8 mouse cellular contexts compared by ENCODE assay signal in the genomic region with DNA sequence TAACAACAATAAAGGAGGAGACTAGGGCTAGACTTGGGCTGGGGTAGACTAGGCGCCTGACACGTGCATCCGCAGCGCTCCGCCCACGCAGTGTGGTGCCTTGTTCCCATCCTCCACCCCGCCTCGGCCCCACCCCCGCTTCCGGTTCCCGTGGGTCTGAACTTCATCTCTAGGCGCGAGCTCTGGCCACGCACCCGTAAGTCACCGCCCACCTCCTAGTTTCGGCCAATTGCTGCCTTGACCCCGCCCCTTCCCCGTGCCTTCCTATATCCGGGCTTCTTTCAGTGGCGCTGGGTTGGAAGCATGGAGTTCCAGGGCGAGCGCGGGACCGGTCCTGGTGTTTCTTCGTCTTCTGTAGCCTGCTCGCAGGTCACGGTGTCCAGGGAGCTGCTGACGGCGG. TPM values are rescaled to one million over a fixed set of nuclear protein-coding genes. Genes with fewer than 3 reads are reported as not detected.
DNase-seq lines count a peak whose midpoint lies in the region; ATAC-seq lines count a peak whose summit lies in the region.

A gene (plus strand): TSS at position 266 of the 400 bp plus-strand sequence.

- peak within 1 kb of the TSS; percentile 82 for H3K9ac ChIP-seq in hindbrain, embryonic 16.5 days (ENCODE audit: low read depth, low read length)

- H3K4me2 ChIP-seq in hindbrain, embryonic 16.5 days (ENCODE audit: low read length), result peak within 1 kb of the TSS; percentile 78

- H3K4me3 ChIP-seq in hindbrain, embryonic 16.5 days (ENCODE audit: low read length), result peak within 1 kb of the TSS; percentile 93
- peak within 1 kb of the TSS; percentile 52 for H3K4me3 ChIP-seq in macrophage (ENCODE audit: inconsistent target)

- no peaks in the 10 kb centered on the region for H3K9me3 ChIP-seq in hindbrain, embryonic 16.5 days (ENCODE audit: control insufficient read depth, low read length)

- peaks cover 35% of the 10 kb centered on the region for H3K79me2 ChIP-seq in macrophage (ENCODE audit: inconsistent target)

- no peaks in the 10 kb centered on the region for H3K27me3 ChIP-seq in hindbrain, embryonic 16.5 days (replicated peaks; ENCODE audit: control insufficient read depth, insufficient read depth, low read length)

- ATAC-seq in hindbrain, embryonic 16.5 days, result peak; percentile 99

- DNase-seq in WW6 (ENCODE audit: low read depth, low spot score), result peak; percentile 92
- DNase-seq in cerebellum, postnatal 4 days (ENCODE audit: low spot score in 2 of 2), result peak; percentile 87 to 93
- DNase-seq in gastrocnemius, adult 18-20 months (ENCODE audit: low spot score), result peak; percentile 97
- DNase-seq in left cerebral cortex, adult 18-20 months (ENCODE audit: low spot score in 2 of 2), result peak; percentile 94 to 98
- DNase-seq in right cerebral cortex, adult 18-20 months, result peak; percentile 97
- peak; percentile 84 for DNase-seq in urinary bladder, postnatal 10 days (ENCODE audit: low spot score)

- H3K4me1 ChIP-seq in hindbrain, embryonic 16.5 days (ENCODE audit: control insufficient read depth, insufficient read depth, low read depth, low read length), result peaks cover 11% of the 10 kb centered on the region

- peaks cover 4% of the 10 kb centered on the region; the same call in 1 of the 2 replicates for H3K36me3 ChIP-seq in hindbrain, embryonic 16.5 days (ENCODE audit: control insufficient read depth, insufficient read depth, low read length)
- H3K36me3 ChIP-seq in macrophage (ENCODE audit: inconsistent target), result peaks cover 16% of the 10 kb centered on the region; the same call in 1 of the 2 replicates

- peak within 1 kb of the TSS; percentile 71 for H3K27ac ChIP-seq in hindbrain, embryonic 16.5 days (ENCODE audit: low read depth, low read length)
- H3K27ac ChIP-seq in macrophage, result peak within 1 kb of the TSS; percentile 37

- 0% methylated on average over 30 of the region's 30 CpGs for WGBS in hindbrain, embryonic 16.5 days
- 0% methylated on average over 30 of the region's 30 CpGs for WGBS in macrophage (ENCODE audit: missing documents)

RNA-seq across cellular contexts. Expression of the gene that starts here (rescaled TPM):
- under 1 TPM; 0.45 to 0.53 TPM for total RNA-seq in gastrocnemius, adult 18-20 months (2021)
- 0.77 and 0.78 TPM in 2 replicates for polyA plus RNA-seq in hindbrain, embryonic 16.5 days (2015; fragmentation: Nextera tagmentation; extraction: Ambion mirVana)
- total RNA-seq in left cerebral cortex, adult 18-20 months (2021), result 1 to 10 TPM; 3.0 to 3.5 TPM
- total RNA-seq in macrophage (2018; cell fraction: chromatin; rRNA removed), result 10 to 100 TPM in 4 of 26 experiments, 1 to 10 TPM in 22; 1.9 to 16.3 (median 7.6) TPM
- under 1 TPM; 0.38 to 0.90 (median 0.55) TPM for total RNA-seq in macrophage (2018; cell fraction: cytosol; rRNA removed)
- 10 to 100 TPM in 3 of 26 experiments, 1 to 10 TPM in 23; 1.3 to 12.0 (median 4.1) TPM for total RNA-seq in macrophage (2018; cell fraction: nucleus; rRNA removed)
- 0.41 to 0.67 TPM (median 0.49 TPM) in 3 replicates for polyA plus RNA-seq in macrophage (2018)

Comparison
In these comparisons a context has a peak if more than half of its experiments do, and no peak if none do; other contexts are left out.
1. Peak in every context shown above with its lines: DNase-seq, ATAC-seq, H3K4me3 ChIP-seq and H3K27ac ChIP-seq.
2. Peak in DNase-seq in gastrocnemius, adult 18-20 months; RNA of the gene not detected or under 1 TPM.
3. Peak in ATAC-seq, H3K4me3 ChIP-seq, H3K27ac ChIP-seq, H3K9ac ChIP-seq and H3K4me2 ChIP-seq in hindbrain, embryonic 16.5 days; RNA of the gene not detected or under 1 TPM.